Mouse (Mus musculus) C2C12 (cell line): ENCODE results near the gene Kifap3.

Source experiments
- CEBPB ChIP-seq: IDR thresholded peaks from one replicate; pipeline ENCODE4 v1.6.1; 2011; ENCODE audit warnings: low read depth, mild to moderate bottlenecking, control low read depth, moderate library complexity
- CTCF ChIP-seq: IDR thresholded peaks from one replicate; pipeline ENCODE4 v1.5.1; 2011; ENCODE audit not compliant: control insufficient read depth, insufficient read depth, insufficient read length
- FOSL1 ChIP-seq: IDR thresholded peaks from one replicate; pipeline ENCODE4 v1.8.0; 2011; ENCODE audit warnings: mild to moderate bottlenecking, low read length; ENCODE audit not compliant: poor library complexity, insufficient read depth, severe bottlenecking
- MAX ChIP-seq: IDR thresholded peaks from one replicate; pipeline ENCODE4 v1.6.1; 2011; ENCODE audit warnings: mild to moderate bottlenecking, control low read depth
- MYOD1 ChIP-seq: IDR thresholded peaks from one replicate; pipeline ENCODE4 v1.6.1; 2011; ENCODE audit warnings: low read depth; ENCODE audit not compliant: control insufficient read depth, insufficient read length
- MYOG ChIP-seq: IDR thresholded peaks from one replicate; pipeline ENCODE4 v1.6.1; 2011; ENCODE audit not compliant: control insufficient read depth, insufficient read length; ENCODE audit errors: extremely low read depth
- USF1 ChIP-seq: IDR thresholded peaks from one replicate; pipeline ENCODE4 v1.6.1; 2011; ENCODE audit warnings: low read depth, mild to moderate bottlenecking, control low read depth, moderate library complexity

DNA sequence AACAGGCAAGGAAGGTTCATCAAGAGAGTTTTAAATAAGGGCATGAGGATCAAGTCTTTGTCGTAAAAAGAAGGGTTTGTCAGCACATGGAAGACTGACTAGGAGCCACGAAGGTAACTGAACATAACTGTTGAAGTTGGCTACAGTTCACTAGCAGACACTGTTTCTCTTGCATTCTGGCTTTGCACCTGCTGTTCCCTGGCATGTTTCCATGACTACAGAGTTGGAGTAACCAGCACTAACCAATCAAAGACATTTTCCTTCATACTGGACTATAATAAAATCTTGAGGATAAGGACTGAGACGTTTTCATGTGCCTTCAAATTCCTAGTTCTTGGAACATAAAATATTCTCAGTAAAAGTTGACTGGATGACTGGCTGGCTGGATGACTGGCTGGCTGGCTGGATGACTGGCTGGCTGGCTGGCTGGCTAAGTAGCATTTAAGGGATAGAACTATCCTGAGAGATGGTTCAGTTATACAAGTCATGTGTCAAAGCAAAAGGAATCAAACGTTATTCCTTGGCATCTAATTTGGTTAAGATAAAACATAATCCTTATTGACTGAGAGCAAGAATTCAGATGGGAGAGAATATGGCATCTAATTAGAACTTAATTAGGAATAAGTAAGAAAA is 27.9 kb upstream of the Kifap3 start:
- TF ChIP-seq USF1, result no peak
- no peak for TF ChIP-seq CTCF
- no peak for TF ChIP-seq MYOD1
- no peak for TF ChIP-seq MAX
- TF ChIP-seq CEBPB, result no peak
- no peak for TF ChIP-seq FOSL1
- no peak for TF ChIP-seq MYOG
